Mouse (Mus musculus) myocyte (in vitro differentiated cells): ENCODE results near the gene Svop.

ENCODE experiments used
- CEBPB ChIP-seq: IDR thresholded peaks from 2 replicates; pipeline ENCODE4 v1.6.1; 2011; ENCODE audit warnings: mild to moderate bottlenecking, moderate library complexity; ENCODE audit not compliant: poor library complexity, insufficient read depth, severe bottlenecking
- E2F4 ChIP-seq: IDR thresholded peaks from one replicate; pipeline ENCODE4 v1.6.1; 2011; ENCODE audit warnings: mild to moderate bottlenecking, control low read depth, moderate library complexity; ENCODE audit not compliant: insufficient read depth
- MYOD1 ChIP-seq, 3 experiments: IDR thresholded peaks; one replicate each; pipeline ENCODE4 v1.6.1; 2011; ENCODE audit warnings: control low read depth in 2 of 3, low read depth in 2 of 3, mild to moderate bottlenecking in 2 of 3, moderate library complexity in 1 of 3; ENCODE audit not compliant: insufficient read length in 2 of 3, control insufficient read depth in 1 of 3
- MYOG ChIP-seq, 3 experiments: IDR thresholded peaks; one replicate each; pipeline ENCODE4 v1.6.1; 2011; ENCODE audit warnings: control low read depth in 2 of 3, low read depth in 2 of 3, mild to moderate bottlenecking in 2 of 3; ENCODE audit not compliant: insufficient read length in 2 of 3, control insufficient read depth in 1 of 3, insufficient read depth in 1 of 3
- POLR2A ChIP-seq: IDR thresholded peaks from one replicate; pipeline ENCODE4 v1.6.1; 2011; ENCODE audit warnings: low read depth, mild to moderate bottlenecking, control low read depth, moderate library complexity; ENCODE audit not compliant: insufficient read length

DNA sequence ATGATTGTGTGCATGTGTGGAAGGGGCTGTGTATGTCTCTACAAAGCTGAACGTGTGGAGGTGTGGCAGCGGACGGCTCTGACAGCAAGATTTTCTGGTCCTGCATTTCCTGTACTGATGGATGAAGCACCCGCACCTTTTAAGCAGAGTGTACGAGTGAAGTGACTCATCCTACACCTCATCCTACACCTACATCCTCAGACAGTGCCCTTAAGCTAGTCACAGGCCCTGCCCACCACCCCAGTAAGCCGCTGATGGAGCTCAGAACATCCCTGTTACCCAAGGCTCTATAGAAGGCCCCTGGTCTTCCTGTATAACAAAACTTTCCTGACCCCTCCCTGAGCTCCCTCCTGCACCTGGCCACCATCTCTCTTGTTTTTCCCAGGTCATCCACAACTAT, 67.0 kb downstream of the Svop start:
- no peak for TF ChIP-seq POLR2A
- no peak for TF ChIP-seq E2F4
- no peak for TF ChIP-seq MYOG (IDR thresholded peaks at IDR 0.05; ENCODE audit: control insufficient read depth in 1 of 3, insufficient read depth in 1 of 3, insufficient read length in 2 of 3, low read depth in 2 of 3)
- TF ChIP-seq MYOD1 (IDR thresholded peaks at IDR 0.05; ENCODE audit: control insufficient read depth in 1 of 3, insufficient read length in 2 of 3, low read depth in 2 of 3): no peak
- no peak for TF ChIP-seq CEBPB
